Mouse (Mus musculus) CH12F3 (cell line): ENCODE data around the gene Actr8.

ENCODE experiments used
- in situ Hi-C: fragments of 300-500 bp; cut with MboI; formaldehyde crosslinking; loops from 2 replicates; pipeline ENCODE4 v1.14.3; 2020; ENCODE audit warnings: low sequenced_read_pairs

Gene Actr8

DNA sequence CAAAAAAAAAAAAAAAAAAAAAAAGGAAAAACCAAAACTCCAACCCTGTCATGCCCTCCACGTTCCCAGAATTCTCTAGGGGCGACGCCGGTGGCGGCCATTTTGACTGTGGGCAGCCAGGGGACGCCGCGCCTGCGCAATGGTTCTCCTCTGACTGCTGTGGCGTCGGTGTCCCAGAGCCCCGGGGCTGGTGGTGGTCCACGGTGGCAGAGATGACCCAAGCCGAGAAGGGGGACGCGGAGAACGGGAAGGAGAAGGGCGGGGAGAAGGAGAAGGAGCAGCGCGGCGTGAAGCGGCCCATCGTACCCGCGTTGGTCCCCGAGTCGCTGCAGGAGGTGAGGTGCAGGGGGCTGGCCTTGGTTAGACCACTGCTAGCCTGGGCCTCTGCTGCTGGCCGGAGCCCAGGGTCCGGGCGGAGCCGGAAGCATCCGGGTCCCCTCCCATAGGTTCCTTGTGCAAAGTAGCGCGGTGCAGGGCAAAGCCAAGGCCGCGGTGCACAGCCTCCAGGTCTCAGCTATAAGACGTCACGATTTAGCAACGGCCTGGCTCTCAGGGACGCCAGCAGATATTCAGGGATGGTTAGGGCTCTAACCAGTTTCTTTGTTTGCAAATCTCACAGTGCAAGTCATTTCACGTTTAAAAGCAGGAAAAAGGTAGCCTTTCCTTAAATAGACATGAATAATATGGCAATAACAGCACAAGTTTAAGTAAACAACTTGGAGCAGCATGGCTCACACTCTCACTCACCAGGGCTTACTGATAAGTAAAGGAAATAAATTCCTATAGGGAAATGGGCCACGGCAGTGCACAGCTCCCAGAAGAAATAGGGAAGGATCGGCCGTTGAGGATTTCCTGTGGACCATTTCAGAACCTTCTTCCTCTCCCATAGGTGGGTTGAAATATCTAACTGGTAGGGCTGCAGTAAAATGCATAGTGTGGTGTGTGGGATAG is at the start of gene Actr8:
TSS of gene Actr8 (plus strand) at position 84 of the 951 bp plus-strand sequence.
- in situ Hi-C loops = no loop called here

- in situ Hi-C loops = no loop called here
These were observed 49.2 kb upstream of the Actr8 start for GRCm38 (mm10) chr14:29928966-29929365.

- in situ Hi-C loops = no loop called here
These were observed 42.6 kb upstream of the Actr8 start for GRCm38 (mm10) chr14:29935516-29935915.

DNA sequence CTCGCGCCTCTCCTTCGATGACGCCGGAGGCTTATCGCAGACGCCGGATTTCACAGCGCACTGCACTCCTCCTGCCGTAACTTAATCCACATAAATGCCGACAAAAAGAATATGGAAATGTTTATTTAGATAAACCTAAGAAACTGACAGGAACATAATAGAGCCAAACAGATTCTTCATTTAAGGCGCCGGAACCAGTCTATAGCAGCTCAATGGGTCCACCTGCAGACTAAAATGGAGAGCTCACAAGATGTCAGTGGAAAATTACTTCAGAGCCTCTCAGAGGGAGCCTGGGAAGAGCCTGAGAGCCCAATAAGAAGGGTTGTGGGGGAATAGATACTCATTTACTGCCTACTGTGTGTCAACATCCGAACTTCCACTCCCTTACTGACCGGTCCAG is 40.7 kb upstream of the Actr8 start:
- in situ Hi-C loops = no loop called here

GRCm38 (mm10) chr14:29939600-29940312 is 38.4 kb upstream of the Actr8 start:
- in situ Hi-C loops = no loop called here

DNA sequence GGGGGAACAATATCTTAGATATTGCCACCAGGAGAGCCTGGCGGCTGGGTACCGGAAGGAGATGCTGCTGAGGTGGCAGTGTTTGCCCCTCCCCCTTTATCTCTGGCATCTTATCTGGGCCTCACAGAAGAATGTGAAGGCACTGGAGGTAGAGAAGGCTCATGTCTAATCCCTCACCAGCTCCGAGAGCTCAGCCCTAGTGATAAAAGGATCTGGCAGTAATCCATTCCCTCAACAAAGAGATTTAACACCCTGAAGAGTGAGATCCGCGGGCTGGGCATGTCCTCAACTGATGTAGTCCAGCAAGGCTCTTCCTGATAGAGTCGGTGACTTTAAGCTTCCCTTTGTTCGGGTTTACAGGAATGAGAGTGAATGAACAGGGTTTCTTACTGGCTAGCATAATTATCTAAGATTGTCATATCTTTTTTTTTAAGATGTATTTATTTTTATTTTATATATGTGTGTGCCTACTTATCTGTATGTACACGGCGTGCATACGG is 37.8 kb upstream of the Actr8 start:
- in situ Hi-C loops = no loop called here

DNA sequence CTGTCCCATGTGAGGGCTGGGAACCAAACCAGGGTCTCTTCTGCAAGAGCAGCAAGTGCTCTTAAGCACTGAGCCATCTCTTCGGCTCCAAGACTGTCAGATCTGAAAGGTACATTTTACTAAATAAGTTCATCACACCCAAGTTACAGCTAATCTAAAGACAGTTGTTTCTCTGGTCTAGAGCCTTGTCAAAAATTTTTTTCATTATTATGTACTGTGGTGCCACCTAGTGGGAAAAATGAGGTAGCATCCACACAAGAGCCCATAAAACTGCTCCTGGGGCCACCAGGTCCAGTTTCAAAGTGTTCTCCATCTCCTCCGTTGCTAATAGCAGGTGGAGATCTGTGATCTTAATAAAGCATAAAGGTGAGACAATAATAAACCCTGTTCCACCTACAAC is 37.3 kb upstream of the Actr8 start:
- in situ Hi-C loops = no loop called here

GRCm38 (mm10) chr14:29946761-29947309 is 31.3 kb upstream of the Actr8 start:
- in situ Hi-C loops = no loop called here

- in situ Hi-C loops = no loop called here
These were observed 27.3 kb upstream of the Actr8 start for GRCm38 (mm10) chr14:29950805-29951204.

DNA sequence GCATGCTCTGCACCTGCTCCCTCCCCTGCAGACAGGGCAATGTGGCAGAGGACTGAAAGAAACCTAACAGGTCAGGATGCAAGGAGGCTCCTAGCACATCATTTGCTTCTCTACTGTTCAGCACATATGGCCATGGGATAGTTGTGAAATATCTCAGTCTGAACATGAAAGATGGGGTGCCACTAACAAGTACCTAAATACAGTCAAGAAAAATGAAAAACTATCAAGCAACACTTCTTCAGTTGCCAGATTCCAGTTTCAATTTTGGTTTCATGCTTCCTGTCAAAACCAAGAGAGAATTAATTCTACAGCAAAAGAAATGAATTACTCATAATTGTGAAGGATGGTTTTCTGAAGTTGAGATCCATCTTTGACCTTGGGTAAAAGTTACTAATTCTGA is 20.7 kb upstream of the Actr8 start:
- in situ Hi-C loops = no loop called here

DNA sequence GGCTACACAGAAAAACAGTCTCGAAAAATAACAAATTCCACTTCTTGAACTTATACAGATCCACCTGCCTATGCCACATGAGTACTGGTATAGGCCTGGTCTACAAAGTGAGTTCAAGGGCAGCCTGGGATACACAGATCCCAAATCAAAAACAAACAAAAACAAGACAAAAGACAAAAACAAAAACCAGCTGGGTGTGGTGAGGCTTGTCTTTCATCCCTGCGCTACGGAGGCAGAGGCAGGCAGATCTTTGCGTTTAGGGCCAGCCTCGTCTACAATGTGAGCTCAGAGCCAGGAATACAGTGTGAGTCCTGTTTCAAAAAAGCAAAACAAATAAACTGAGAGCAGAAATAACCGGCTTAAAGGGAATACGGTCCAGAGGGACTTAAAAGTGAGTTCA is 10.5 kb upstream of the Actr8 start:
- in situ Hi-C loops = no loop called here

GRCm38 (mm10) chr14:29968075-29968821 is 9.9 kb upstream of the Actr8 start, which contains the start of gene Selenok:
Gene Selenok (plus strand): TSS chr14:29968308.
- in situ Hi-C loops = no loop called here

GRCm38 (mm10) chr14:29971446-29971845 is 6.7 kb upstream of the Actr8 start:
- in situ Hi-C loops = no loop called here

DNA sequence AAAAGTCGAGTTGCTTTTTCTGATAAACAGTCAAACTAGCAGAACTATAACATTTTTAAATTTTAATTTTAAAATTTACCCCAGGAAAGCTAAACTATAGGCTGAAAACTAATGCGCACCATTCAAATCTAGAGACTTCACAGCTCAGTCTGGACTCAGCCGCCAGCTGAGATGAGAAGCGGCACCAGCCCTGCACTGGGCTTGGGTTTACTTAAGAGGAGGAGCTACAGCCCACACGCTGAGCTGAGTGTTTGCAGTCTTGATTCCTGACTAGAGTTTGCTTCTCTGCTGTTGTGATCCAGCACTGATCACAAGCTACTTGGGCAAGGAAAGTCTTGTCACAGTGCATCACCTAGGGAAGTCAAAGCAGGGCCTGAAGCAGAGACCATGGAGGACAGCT is 6.1 kb upstream of the Actr8 start:
- in situ Hi-C loops = no loop called here

DNA sequence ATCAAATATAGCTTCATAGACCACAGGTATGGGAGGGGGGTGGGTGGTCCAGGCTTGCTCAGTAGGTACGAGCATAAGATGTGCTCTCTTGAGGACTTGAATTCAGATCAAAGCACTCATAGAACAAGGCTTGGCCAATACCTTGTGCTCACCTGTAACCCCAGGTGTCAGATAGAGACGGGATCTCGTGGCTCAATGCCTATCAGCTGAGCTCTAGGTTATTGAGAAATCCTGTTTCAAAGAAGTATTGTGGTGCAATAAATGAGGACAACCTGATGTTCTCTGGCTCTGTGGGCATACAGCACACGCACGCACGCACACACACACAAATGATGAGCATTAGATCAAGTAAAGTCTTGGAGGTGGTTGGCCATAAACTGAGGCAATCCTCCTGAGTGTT is 1.2 kb upstream of the Actr8 start:
- in situ Hi-C loops = no loop called here

GRCm38 (mm10) chr14:29980447-29981205 is 2.5 kb downstream of the Actr8 start:
- in situ Hi-C loops = no loop called here

GRCm38 (mm10) chr14:29986096-29986495 is 8.0 kb downstream of the Actr8 start:
- in situ Hi-C loops = no loop called here

DNA sequence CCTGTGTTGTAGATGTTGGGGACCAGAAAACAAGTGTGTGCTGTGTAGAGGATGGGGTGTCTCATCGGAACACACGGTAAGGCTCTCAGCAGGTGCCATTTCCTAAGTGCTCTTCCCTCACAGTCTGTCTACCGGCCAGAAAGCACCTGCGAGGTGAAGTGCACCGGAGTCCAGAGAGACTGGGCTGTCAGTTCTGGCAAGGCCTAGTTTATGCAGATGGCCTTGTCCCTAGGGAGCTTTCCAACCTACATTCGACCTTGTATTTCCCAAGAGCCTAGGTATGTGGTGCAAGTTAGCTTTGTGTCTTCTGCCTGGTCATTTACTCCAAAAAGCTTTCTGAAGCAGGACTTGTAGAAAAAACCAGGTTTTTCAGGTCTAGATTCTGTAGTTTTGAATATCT is 9.1 kb downstream of the Actr8 start:
- in situ Hi-C loops = no loop called here

DNA sequence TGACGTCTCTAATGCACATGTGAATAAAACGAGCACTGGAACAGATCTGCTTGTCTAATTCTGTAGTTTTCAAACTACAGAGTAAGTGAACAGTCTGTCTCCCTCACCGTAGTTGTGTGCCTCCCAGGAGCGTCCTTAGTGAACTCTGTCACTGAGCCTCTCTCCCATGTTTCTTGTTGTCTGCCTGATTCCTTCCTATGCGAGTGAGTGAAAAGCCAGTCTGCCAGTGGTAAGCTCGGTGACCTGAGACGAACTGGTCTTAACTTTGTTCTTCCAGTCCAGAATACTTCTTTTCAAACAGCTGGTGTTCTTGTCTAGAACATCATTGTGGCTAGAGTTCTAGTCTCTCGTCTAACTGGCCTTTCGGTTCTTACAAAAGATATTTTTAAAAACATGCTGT is 9.6 kb downstream of the Actr8 start:
- in situ Hi-C loops = no loop called here

DNA sequence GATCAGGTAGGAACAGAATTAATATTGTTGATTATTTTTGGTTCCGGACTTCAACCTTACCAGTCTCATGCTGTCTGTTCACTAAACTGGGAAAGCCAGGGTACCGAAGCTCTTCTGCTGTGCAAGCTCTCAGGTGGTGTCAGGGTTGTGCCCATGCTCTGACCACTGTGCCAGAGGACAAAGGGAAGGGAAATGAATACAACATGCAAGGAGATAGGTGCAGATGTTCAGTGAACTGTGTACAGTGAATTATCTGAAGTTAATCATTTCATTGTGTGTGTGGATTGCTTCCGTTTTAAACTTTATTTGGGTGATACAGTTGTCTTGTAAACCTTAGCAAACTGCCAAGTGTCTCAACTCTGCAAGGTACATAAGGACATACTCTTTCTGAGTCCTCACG is 10.2 kb downstream of the Actr8 start:
- in situ Hi-C loops = no loop called here
